Mouse (Mus musculus): ENCODE results near the gene Atp5f1.

GRCm38 (mm10) chr3:105959585-105959984 is 314 bp downstream of the Atp5f1 start:
- TF ChIP-seq CTCF (IDR thresholded peaks at IDR 0.05) (no peak), EP300 (IDR thresholded peaks at IDR 0.05) (no peak)

Data from lung, postnatal 0 days (tissue).